Mouse (Mus musculus): ENCODE results near the gene Slc26a10. TPM values are rescaled to one million over a fixed set of nuclear protein-coding genes. Genes with fewer than 3 reads are reported as not detected.
"Not testable (repeated sequence)": the region's sequence is repeated elsewhere in the genome, so short reads cannot be mapped to it uniquely, and the experiment has no call there.

Gene Slc26a10
- polyA plus RNA-seq, 1 experiment from 2014 or later: 0.51 TPM

DNA sequence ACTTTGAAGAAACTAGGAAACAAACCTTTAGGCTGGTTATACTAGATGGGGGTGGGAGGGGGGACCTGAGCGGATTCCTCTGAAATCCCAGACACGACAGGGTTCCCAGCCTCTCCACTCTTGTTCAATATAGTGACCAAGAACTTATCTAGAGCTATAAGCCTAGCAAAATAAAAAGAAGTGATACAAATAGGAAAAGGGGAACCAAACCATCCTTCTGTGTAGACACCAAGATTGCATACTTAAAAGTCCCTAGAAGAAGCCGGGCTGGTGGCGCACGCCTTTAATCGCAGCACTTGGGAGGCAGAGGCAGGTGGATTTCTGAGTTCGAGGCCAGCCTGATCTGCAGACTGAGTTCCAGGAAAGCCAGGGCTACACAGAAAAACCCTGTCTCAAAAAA lies 27.1 kb downstream of the Slc26a10 start:
- Histone ChIP-seq H3K27me3 (ENCODE audit: control insufficient read depth, insufficient read depth, low read length) (no peaks in the 10 kb centered on the region), H3K9me3 (ENCODE audit: control insufficient read depth, low read length) (no peaks in the 10 kb centered on the region), H3K27ac (ENCODE audit: low read depth, low read length) (no peak overlapping the region), H3K36me3 (ENCODE audit: control insufficient read depth, insufficient read depth, low read length) (no peaks in the 10 kb centered on the region), H3K4me2 (no peak overlapping the region), H3K9ac (ENCODE audit: low read length) (no peak overlapping the region), H3K4me1 (ENCODE audit: control insufficient read depth, insufficient read depth, low read length) (no peaks in the 10 kb centered on the region), H3K4me3 (ENCODE audit: low read depth, low read length) (no peak overlapping the region)
- no peak for ATAC-seq (ENCODE audit: low FRiP score)
- 97% methylated on average over 7 of the region's 7 CpGs for WGBS
- no peak for DNase-seq (ENCODE audit: low spot score, missing footprints)

DNA sequence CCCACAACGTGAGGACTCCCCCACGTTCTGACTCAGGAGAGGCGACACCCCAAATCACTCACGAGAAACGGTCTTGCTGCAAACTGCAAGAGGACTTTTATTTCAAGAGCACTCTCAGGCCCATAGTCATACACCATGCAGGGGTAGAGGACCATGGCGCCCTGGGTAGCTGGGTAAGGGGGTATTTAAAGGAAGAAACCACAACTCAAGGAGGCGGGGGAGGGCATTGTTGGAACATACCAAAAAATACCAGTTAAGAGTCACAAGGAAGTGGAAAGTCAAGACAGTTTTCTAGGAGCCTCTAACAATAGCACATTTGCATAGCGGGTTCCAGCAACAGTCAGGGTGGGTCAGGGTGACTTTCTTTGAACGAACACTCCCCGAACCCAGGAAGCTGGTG lies 27.9 kb downstream of the Slc26a10 start:
- H3K4me2 ChIP-seq; H3K36me3 ChIP-seq (ENCODE audit: control insufficient read depth, insufficient read depth, low read length); H3K9me3 ChIP-seq (ENCODE audit: control insufficient read depth, low read length); H3K27me3 ChIP-seq (ENCODE audit: control insufficient read depth, insufficient read depth, low read length); H3K27ac ChIP-seq (ENCODE audit: low read depth, low read length); ATAC-seq (ENCODE audit: low FRiP score); H3K9ac ChIP-seq (ENCODE audit: low read length); H3K4me1 ChIP-seq (ENCODE audit: control insufficient read depth, insufficient read depth, low read length); DNase-seq (ENCODE audit: low spot score, missing footprints); H3K4me3 ChIP-seq (ENCODE audit: low read depth, low read length): not testable (repeated sequence)
- 87% methylated on average over 10 of the region's 10 CpGs for WGBS

DNA sequence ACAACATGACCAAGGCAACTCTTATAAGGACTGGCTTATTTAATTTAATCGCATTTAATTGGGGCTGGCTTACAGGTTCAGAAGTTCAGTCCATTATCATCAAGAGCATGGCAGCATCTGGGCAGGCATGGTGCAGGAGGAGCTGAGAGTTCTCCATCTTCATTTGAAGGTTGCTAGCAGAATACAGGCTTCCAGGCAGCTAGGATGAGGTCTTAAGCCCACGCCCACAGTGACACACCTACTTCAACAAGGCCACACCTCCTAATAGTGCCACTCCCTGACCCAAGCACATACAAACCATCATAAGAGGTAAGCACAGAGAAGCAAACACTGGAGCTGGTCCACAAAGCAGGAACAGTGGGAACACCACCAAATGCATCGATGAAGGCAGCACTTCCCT lies 29.2 kb downstream of the Slc26a10 start:
- H3K27ac ChIP-seq (ENCODE audit: low read depth, low read length); H3K9ac ChIP-seq (ENCODE audit: low read length); ATAC-seq (ENCODE audit: low FRiP score); H3K4me3 ChIP-seq (ENCODE audit: low read depth, low read length); H3K9me3 ChIP-seq (ENCODE audit: control insufficient read depth, low read length); DNase-seq (ENCODE audit: low spot score, missing footprints); H3K4me1 ChIP-seq (ENCODE audit: control insufficient read depth, insufficient read depth, low read length); H3K27me3 ChIP-seq (ENCODE audit: control insufficient read depth, insufficient read depth, low read length); H3K4me2 ChIP-seq; H3K36me3 ChIP-seq (ENCODE audit: control insufficient read depth, insufficient read depth, low read length): not testable (repeated sequence)
- WGBS: 91% methylated on average over 3 of the region's 3 CpGs

DNA sequence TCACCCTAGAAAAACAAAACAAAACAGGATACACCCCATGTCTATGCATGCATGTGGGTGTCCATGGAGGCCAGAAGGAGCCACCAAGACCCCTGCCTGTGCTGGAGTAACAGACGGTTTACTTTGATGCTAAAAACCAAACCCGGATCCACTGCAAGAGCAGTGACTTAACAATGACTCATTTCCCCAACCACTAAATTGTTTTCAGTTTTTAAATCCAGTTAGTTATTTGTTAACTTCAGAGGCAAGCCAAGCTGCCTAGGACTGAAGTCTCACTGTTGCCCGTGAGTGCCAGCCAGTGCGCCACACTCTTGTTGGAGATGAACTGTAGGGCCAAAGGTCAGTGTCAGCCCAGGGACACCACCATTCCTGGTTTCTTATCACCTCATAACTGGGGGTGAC lies 30.0 kb downstream of the Slc26a10 start:
- WGBS: 85% methylated on average over 4 of the region's 4 CpGs
- no peaks in the 10 kb centered on the region for H3K4me1 ChIP-seq (ENCODE audit: control insufficient read depth, insufficient read depth, low read length)
- H3K27ac ChIP-seq (ENCODE audit: low read depth, low read length): no peak overlapping the region

DNA sequence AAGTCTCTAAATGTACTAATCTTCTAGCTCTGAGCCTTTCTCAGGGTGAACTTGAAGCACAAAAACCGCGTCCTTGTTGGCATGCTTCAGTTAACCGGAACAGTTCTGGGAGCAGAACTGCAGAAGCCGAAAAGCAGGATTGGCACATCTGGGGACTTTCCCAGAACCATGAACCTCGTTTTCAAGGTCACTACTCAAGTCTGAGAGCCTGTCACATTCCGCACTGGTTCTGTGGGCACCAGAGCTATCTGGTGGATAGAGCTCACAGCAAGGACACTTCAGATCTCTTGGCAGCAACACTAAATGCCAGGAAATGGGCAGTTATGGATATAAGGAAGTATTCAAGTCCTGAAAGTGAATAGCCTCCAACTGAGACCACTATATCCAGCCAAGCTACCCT lies 33.3 kb downstream of the Slc26a10 start:
- 85% methylated on average over 6 of the region's 6 CpGs for WGBS
- no peak overlapping the region for H3K4me3 ChIP-seq (ENCODE audit: low read depth, low read length)
- DNase-seq (ENCODE audit: low spot score, missing footprints) (no peak), ATAC-seq (ENCODE audit: low FRiP score) (no peak)
- no peak overlapping the region for H3K9ac ChIP-seq (ENCODE audit: low read length)
- no peaks in the 10 kb centered on the region for H3K4me1 ChIP-seq (ENCODE audit: control insufficient read depth, insufficient read depth, low read length)
- no peak overlapping the region for H3K27ac ChIP-seq (ENCODE audit: low read depth, low read length)
- no peaks in the 10 kb centered on the region for H3K27me3 ChIP-seq (ENCODE audit: control insufficient read depth, insufficient read depth, low read length)
- no peak overlapping the region for H3K4me2 ChIP-seq
- no peaks in the 10 kb centered on the region for H3K9me3 ChIP-seq (ENCODE audit: control insufficient read depth, low read length)
- no peaks in the 10 kb centered on the region for H3K36me3 ChIP-seq (ENCODE audit: control insufficient read depth, insufficient read depth, low read length)

More for the DNA sequence above, 30.0 kb downstream of the Slc26a10 start:
- Histone ChIP-seq H3K9me3 (ENCODE audit: control insufficient read depth, low read length) (no peaks in the 10 kb centered on the region), H3K9ac (ENCODE audit: low read length) (no peak overlapping the region), H3K27me3 (ENCODE audit: control insufficient read depth, insufficient read depth, low read length) (no peaks in the 10 kb centered on the region), H3K36me3 (ENCODE audit: control insufficient read depth, insufficient read depth, low read length) (no peaks in the 10 kb centered on the region), H3K4me2 (no peak overlapping the region), H3K4me3 (ENCODE audit: low read depth, low read length) (no peak overlapping the region)
- ATAC-seq (ENCODE audit: low FRiP score): no peak
- DNase-seq (ENCODE audit: low spot score, missing footprints): no peak

DNA sequence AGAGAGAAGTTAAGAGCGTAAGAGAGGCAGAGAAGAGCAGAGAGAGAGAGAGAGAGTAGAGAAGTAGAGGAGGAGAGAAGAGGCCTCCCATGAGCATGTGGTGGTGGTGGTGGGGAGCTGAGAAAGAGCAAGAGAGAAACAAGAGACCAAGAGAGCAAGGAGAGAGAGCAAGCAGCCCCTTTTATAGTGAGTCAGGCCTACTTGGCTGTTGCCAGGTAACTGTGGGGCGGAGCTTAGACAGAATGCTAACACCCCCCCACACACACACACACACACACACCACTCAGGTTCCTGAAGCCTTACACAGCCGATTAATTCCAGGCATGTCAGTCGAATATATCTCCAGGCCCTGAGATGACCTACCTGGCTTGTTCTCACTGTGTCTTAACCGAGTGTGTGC lies 35.1 kb downstream of the Slc26a10 start:
- H3K9me3 ChIP-seq (ENCODE audit: control insufficient read depth, low read length): no peaks in the 10 kb centered on the region
- ATAC-seq (ENCODE audit: low FRiP score) (no peak), DNase-seq (ENCODE audit: low spot score, missing footprints) (no peak)
- no peak overlapping the region for H3K27ac ChIP-seq (ENCODE audit: low read depth, low read length)
- no peak overlapping the region for H3K4me3 ChIP-seq (ENCODE audit: low read depth, low read length)
- no peaks in the 10 kb centered on the region for H3K27me3 ChIP-seq (ENCODE audit: control insufficient read depth, insufficient read depth, low read length)
- no peak overlapping the region for H3K9ac ChIP-seq (ENCODE audit: low read length)
- 82% methylated on average over 4 of the region's 5 CpGs for WGBS
- H3K4me1 ChIP-seq (ENCODE audit: control insufficient read depth, insufficient read depth, low read length): no peaks in the 10 kb centered on the region
- H3K36me3 ChIP-seq (ENCODE audit: control insufficient read depth, insufficient read depth, low read length): no peaks in the 10 kb centered on the region
- no peak overlapping the region for H3K4me2 ChIP-seq

DNA sequence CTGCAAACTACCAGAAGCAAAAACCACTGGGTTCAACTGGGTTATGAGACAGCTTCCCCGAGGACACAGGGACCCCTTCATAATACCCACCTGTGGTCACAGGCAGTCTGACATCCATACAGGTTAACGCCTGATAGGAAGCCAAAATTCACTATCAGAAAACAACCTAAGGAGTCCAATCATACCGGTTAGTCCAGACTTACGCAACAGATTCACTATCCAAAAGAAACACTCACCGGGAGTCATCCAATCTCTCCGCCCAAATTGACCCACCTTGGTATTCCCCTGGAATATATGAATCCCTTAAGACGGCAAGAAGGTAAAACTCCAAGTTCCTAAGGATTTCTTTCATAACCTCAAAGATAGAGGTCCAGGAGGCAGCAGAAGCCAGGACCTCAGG lies 35.9 kb downstream of the Slc26a10 start:
- ATAC-seq (ENCODE audit: low FRiP score) (no peak), DNase-seq (ENCODE audit: low spot score, missing footprints) (no peak)
- H3K27me3 ChIP-seq (ENCODE audit: control insufficient read depth, insufficient read depth, low read length): no peaks in the 10 kb centered on the region
- no peak overlapping the region for H3K9ac ChIP-seq (ENCODE audit: low read length)
- H3K4me1 ChIP-seq (ENCODE audit: control insufficient read depth, insufficient read depth, low read length): no peaks in the 10 kb centered on the region
- H3K36me3 ChIP-seq (ENCODE audit: control insufficient read depth, insufficient read depth, low read length): no peaks in the 10 kb centered on the region
- no peak overlapping the region for H3K4me3 ChIP-seq (ENCODE audit: low read depth, low read length)
- no peak overlapping the region for H3K27ac ChIP-seq (ENCODE audit: low read depth, low read length)
- H3K9me3 ChIP-seq (ENCODE audit: control insufficient read depth, low read length): no peaks in the 10 kb centered on the region
- no peak overlapping the region for H3K4me2 ChIP-seq
- 93% methylated on average over 7 of the region's 7 CpGs for WGBS

DNA sequence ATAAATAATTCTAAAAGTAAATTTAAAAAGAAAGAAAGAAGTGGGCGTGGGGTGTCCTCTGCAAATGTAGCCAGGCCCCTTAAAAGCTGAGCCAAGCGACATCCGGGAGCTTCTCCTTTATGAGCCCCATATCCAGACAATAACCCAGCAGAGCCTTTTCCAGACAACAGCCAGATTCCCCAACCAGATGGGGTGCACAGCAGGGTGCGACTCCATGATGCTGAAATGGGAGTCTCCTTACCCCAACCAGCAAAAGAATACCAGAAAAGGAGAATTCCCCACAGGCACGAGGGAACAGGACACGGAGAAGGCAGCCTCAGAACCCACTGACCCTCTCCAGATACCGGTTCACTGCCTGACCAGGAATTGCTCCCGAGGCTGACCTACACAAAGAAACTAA lies 37.2 kb downstream of the Slc26a10 start:
- ATAC-seq (ENCODE audit: low FRiP score): no peak
- Histone ChIP-seq H3K4me2 (no peak overlapping the region), H3K4me1 (ENCODE audit: control insufficient read depth, insufficient read depth, low read length) (no peaks in the 10 kb centered on the region), H3K9me3 (ENCODE audit: control insufficient read depth, low read length) (no peaks in the 10 kb centered on the region), H3K27me3 (ENCODE audit: control insufficient read depth, insufficient read depth, low read length) (no peaks in the 10 kb centered on the region), H3K4me3 (ENCODE audit: low read depth, low read length) (no peak overlapping the region), H3K27ac (ENCODE audit: low read depth, low read length) (no peak overlapping the region), H3K9ac (ENCODE audit: low read length) (no peak overlapping the region), H3K36me3 (ENCODE audit: control insufficient read depth, insufficient read depth, low read length) (no peaks in the 10 kb centered on the region)
- 86% methylated on average over 8 of the region's 8 CpGs for WGBS
- DNase-seq (ENCODE audit: low spot score, missing footprints): no peak

DNA sequence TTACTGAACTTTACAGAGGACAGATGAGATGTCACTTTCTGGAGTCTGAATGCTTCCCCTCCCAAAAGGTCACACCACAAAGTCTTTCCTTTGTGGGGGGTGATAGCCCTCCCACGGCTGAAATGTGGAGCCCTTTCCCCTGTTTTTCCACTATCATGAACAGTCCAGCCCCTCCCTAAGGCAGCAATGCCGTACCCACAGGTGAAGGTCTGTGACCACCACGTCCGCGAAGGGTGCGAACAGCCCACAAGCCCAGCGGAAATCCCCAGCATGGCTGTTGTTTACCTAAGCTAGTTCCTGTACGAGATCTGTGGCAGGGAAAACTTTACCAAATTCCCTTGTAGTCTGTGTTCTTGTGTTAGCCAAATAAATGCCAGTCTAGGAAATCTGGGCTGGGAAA lies 38.9 kb downstream of the Slc26a10 start:
- Histone ChIP-seq H3K4me1 (ENCODE audit: control insufficient read depth, insufficient read depth, low read length) (no peaks in the 10 kb centered on the region), H3K27me3 (ENCODE audit: control insufficient read depth, insufficient read depth, low read length) (no peaks in the 10 kb centered on the region), H3K27ac (ENCODE audit: low read depth, low read length) (no peak overlapping the region), H3K4me3 (ENCODE audit: low read depth, low read length) (no peak overlapping the region), H3K9ac (ENCODE audit: low read length) (no peak overlapping the region), H3K36me3 (ENCODE audit: control insufficient read depth, insufficient read depth, low read length) (no peaks in the 10 kb centered on the region), H3K9me3 (ENCODE audit: control insufficient read depth, low read length) (no peaks in the 10 kb centered on the region), H3K4me2 (no peak overlapping the region)
- 78% methylated on average over 8 of the region's 8 CpGs for WGBS
- ATAC-seq (ENCODE audit: low FRiP score) (no peak), DNase-seq (ENCODE audit: low spot score, missing footprints) (no peak)

DNA sequence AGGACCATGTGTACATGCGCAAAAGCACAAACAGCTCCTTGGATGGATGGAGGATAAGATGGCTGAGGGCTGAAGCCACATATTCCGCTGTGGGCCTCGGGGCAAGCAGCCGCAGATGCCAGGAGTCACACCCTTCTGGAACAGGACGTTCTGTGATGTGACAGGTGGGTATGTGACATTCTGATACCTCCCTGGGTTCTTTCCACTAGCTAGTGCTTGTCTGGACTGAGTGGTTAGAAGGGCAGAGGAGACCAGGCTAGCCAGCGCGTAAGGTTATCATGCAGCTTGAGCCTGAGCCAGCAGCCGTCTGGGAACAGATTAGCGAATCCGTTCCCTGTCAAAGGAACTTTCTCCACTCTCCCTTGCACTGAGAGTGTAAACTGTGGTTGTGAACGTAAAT lies 39.5 kb downstream of the Slc26a10 start:
- H3K4me1 ChIP-seq (ENCODE audit: control insufficient read depth, insufficient read depth, low read length): no peaks in the 10 kb centered on the region
- no peak overlapping the region for H3K4me3 ChIP-seq (ENCODE audit: low read depth, low read length)
- no peaks in the 10 kb centered on the region for H3K27me3 ChIP-seq (ENCODE audit: control insufficient read depth, insufficient read depth, low read length)
- 89% methylated on average over 11 of the region's 11 CpGs for whole genome bisulfite sequencing
- H3K4me2 ChIP-seq: no peak overlapping the region
- no peaks in the 10 kb centered on the region for H3K36me3 ChIP-seq (ENCODE audit: control insufficient read depth, insufficient read depth, low read length)
- H3K27ac ChIP-seq (ENCODE audit: low read depth, low read length): no peak overlapping the region
- ATAC-seq (ENCODE audit: low FRiP score) (no peak), DNase-seq (ENCODE audit: low spot score, missing footprints) (no peak)
- no peak overlapping the region for H3K9ac ChIP-seq (ENCODE audit: low read length)
- H3K9me3 ChIP-seq (ENCODE audit: control insufficient read depth, low read length): no peaks in the 10 kb centered on the region

All from midbrain, embryonic 11.5 days (tissue).